Mouse (Mus musculus) kidney, embryonic 16.5 days (tissue): ENCODE results near the gene Fibin. TPM values are rescaled to one million over a fixed set of nuclear protein-coding genes. Genes with fewer than 3 reads are reported as not detected.

ENCODE experiments used
- ATAC-seq: fragments of 200-750 bp; cut with Nextera tagmentation; 2 replicates; pipeline ENCODE4 v1.8.0; 2017; ENCODE audit warnings: moderate TSS enrichment; ENCODE audit not compliant: low FRiP score, low TSS enrichment
- H3K27ac ChIP-seq: fragments of 300-500 bp; sonication (generic); 2 replicates; pipeline ENCODE4 v1.5.1; 2014; ENCODE audit warnings: low read length
- H3K27me3 ChIP-seq: fragments of 300-500 bp; sonication (generic); 2 replicates; pipeline ENCODE4 v1.6.1; 2014; ENCODE audit warnings: low read length, control low read depth, mixed read lengths; ENCODE audit not compliant: insufficient read depth
- H3K36me3 ChIP-seq: fragments of 300-500 bp; sonication (generic); 2 replicates; pipeline ENCODE4 v1.6.1; 2014; ENCODE audit warnings: low read length, control low read depth, mixed read lengths; ENCODE audit not compliant: insufficient read depth
- H3K4me1 ChIP-seq: fragments of 300-500 bp; sonication (generic); 2 replicates; pipeline ENCODE4 v1.6.1; 2014; ENCODE audit warnings: low read length, control low read depth, mixed read lengths; ENCODE audit not compliant: insufficient read depth
- H3K4me2 ChIP-seq: fragments of 300-500 bp; sonication (generic); replicated peaks from 2 replicates; pipeline ENCODE4 v1.6.1; 2014; ENCODE audit warnings: low read depth, low read length
- H3K4me3 ChIP-seq: fragments of 300-500 bp; sonication (generic); 2 replicates; pipeline ENCODE4 v1.5.1; 2014; ENCODE audit warnings: mild to moderate bottlenecking, low read length
- H3K9ac ChIP-seq: fragments of 300-500 bp; sonication (generic); replicated peaks from 2 replicates; pipeline ENCODE4 v1.6.1; 2014; ENCODE audit warnings: low read length
- H3K9me3 ChIP-seq: fragments of 300-500 bp; sonication (generic); 2 replicates; pipeline ENCODE4 v1.6.1; 2016; ENCODE audit warnings: low read length, control low read depth
- WGBS: fragments of 180-500 bp; shearing (Covaris S2); extraction: QIAGEN DNeasy Blood & Tissue Kit; methylation state at CpG from one replicate; pipeline ENCODE4 v1.1.7; 2014; 5-methylcytosine and 5-hydroxymethylcytosine counted together
- polyA plus RNA-seq: library from polyadenylated mRNA; unstranded; fragments of >200 nt; fragmentation: Nextera tagmentation; extraction: Ambion mirVana; gene quantifications from 2 replicates; pipeline ENCODE4 v1.2.1, GENCODE M21; 2015

The Fibin gene
- polyA plus RNA-seq: 22.4 and 23.3 TPM in 2 replicates

DNA sequence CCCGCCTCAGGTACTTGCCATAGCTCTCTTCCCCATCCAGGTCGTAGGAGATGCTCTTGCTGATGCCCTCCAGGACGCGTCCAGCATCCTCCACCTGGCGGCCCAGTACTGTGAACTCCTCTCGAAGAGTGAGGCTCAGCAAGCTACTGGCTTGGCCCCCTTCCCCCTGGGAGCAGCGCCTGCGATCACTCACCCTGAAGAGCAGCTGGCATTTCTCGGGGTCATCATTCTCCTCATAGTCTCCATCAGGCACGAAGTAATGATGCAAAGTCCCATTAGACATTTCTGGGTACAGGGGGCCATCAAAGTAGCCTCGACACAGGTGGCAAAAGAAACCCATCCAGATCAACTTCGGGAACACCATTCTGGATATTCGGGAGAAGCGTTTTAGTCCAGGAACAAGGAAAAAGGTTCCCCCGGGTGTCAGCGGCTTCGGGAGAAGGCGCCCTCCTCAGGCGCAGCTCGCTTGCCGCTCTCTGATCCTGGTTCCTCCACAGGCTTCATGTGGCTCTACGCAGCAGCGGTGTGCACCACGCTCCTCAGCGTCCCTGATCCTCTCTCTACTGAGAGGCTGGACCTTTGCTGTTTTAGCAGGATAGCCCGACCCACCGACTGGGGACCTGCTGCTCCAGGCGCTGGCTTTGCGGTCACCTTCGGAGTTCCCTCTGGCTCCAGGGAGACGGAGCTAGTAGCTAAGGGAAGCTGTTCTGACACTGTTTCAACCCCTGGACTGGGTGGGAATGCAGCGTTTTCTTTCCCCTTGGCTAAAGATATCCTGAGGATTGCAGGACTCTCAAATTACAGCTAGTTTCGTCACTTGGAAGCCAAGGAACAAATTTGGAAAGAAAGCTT, at the start of gene Fibin:
Fibin (minus strand) TSS at position 752 of the 852 bp plus-strand sequence.
- Histone ChIP-seq H3K9ac (peak within 1 kb of the TSS; percentile 70), H3K27ac (peak within 1 kb of the TSS; percentile 48; the same call in 1 of the 2 replicates), H3K36me3 (no peaks in the 10 kb centered on the region), H3K27me3 (peaks cover 4% of the 10 kb centered on the region; the same call in 1 of the 2 replicates), H3K4me3 (peak within 1 kb of the TSS; percentile 60), H3K4me1 (peaks cover 5% of the 10 kb centered on the region; the same call in 1 of the 2 replicates), H3K4me2 (peak within 1 kb of the TSS; percentile 68), H3K9me3 (no peaks in the 10 kb centered on the region)
- WGBS: 1% methylated on average over 33 of the region's 33 CpGs
- ATAC-seq: peak; percentile 93

GRCm38 (mm10) chr2:110411428-110411827, 48.4 kb upstream of the Fibin start:
- no peaks in the 10 kb centered on the region for H3K4me1 ChIP-seq
- ATAC-seq: no peak
- no peaks in the 10 kb centered on the region; the same call in 1 of the 2 replicates for H3K9me3 ChIP-seq
- no peaks in the 10 kb centered on the region for H3K27me3 ChIP-seq
- WGBS: 94% methylated on average over 3 of the region's 3 CpGs
- H3K36me3 ChIP-seq: no peaks in the 10 kb centered on the region
- no peak overlapping the region for H3K4me3 ChIP-seq
- H3K27ac ChIP-seq: no peak overlapping the region
- no peak overlapping the region for H3K9ac ChIP-seq
- no peak overlapping the region for H3K4me2 ChIP-seq

- no peak overlapping the region for H3K4me2 ChIP-seq
- H3K9me3 ChIP-seq: no peaks in the 10 kb centered on the region; the same call in 1 of the 2 replicates
- H3K9ac ChIP-seq: no peak overlapping the region
- H3K4me1 ChIP-seq: no peaks in the 10 kb centered on the region
- no peaks in the 10 kb centered on the region for H3K27me3 ChIP-seq
- H3K36me3 ChIP-seq: no peaks in the 10 kb centered on the region
- H3K4me3 ChIP-seq: no peak overlapping the region
- no peak overlapping the region for H3K27ac ChIP-seq
- no peak for ATAC-seq
Measured at GRCm38 (mm10) chr2:110408757-110409156, 45.8 kb upstream of the Fibin start.

DNA sequence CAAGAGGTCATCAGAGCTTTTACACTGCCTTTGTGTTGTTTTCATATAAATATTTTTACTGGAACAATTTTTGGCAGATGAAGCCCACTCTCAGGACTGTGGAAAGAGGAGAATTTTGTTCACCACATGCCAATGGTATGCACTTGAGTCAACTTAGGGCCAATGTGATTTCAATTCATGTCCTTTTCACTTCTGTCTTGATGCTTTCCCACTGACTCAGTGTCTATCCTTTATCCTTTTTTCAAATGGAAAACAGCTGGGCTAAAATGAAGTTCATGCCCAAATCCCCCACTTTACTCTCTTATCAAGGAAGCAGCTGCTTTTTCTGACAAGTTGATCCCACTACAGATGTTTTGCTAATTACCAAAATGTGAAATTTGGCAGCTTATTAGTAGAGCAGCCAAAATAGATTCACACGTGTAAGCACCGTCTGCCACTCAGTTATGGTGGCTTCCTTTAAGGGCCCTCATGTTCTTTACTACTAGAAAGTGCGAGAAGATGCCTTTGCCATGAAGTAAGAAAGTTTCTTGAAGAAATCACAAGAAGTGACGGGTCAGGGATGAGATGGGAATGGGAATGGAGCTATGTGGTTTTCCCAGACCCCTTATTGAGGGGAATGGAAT, 29.8 kb upstream of the Fibin start:
- Histone ChIP-seq H3K27ac (no peak overlapping the region), H3K9ac (no peak overlapping the region), H3K27me3 (no peaks in the 10 kb centered on the region), H3K36me3 (no peaks in the 10 kb centered on the region), H3K4me2 (no peak overlapping the region), H3K9me3 (no peaks in the 10 kb centered on the region), H3K4me1 (no peaks in the 10 kb centered on the region), H3K4me3 (no peak overlapping the region)
- WGBS: 77% methylated on average over 4 of the region's 4 CpGs
- ATAC-seq: no peak

- Histone ChIP-seq H3K27me3 (no peaks in the 10 kb centered on the region), H3K36me3 (no peaks in the 10 kb centered on the region), H3K9ac (no peak overlapping the region), H3K9me3 (no peaks in the 10 kb centered on the region), H3K27ac (no peak overlapping the region), H3K4me1 (no peaks in the 10 kb centered on the region), H3K4me3 (no peak overlapping the region), H3K4me2 (no peak overlapping the region)
- ATAC-seq: 0 out of 2 replicates have a peak, but pooled peaks have one; percentile 49
- 53% methylated on average over 5 of the region's 5 CpGs for WGBS
Measured at GRCm38 (mm10) chr2:110390736-110391409, 27.9 kb upstream of the Fibin start.

GRCm38 (mm10) chr2:110379811-110380210, 16.8 kb upstream of the Fibin start:
- ATAC-seq: peak; percentile 31; the same call in 1 of the 2 replicates
- H3K4me1 ChIP-seq: peaks cover 4% of the 10 kb centered on the region; the same call in 1 of the 2 replicates

GRCm38 (mm10) chr2:110376660-110377059, 13.7 kb upstream of the Fibin start:
- WGBS: 83% methylated on average over 1 of the region's 1 CpGs
- H3K9me3 ChIP-seq: no peaks in the 10 kb centered on the region
- H3K4me3 ChIP-seq: no peak overlapping the region
- peak; percentile 67; the same call in 1 of the 2 replicates for ATAC-seq
- peaks cover 4% of the 10 kb centered on the region; the same call in 1 of the 2 replicates for H3K4me1 ChIP-seq
- H3K27me3 ChIP-seq: no peaks in the 10 kb centered on the region
- H3K27ac ChIP-seq: peak overlapping the region; percentile 42; the same call in 1 of the 2 replicates
- H3K9ac ChIP-seq: no peak overlapping the region
- no peak overlapping the region for H3K4me2 ChIP-seq
- no peaks in the 10 kb centered on the region for H3K36me3 ChIP-seq

More at GRCm38 (mm10) chr2:110379811-110380210, 16.8 kb upstream of the Fibin start:
- H3K9me3 ChIP-seq: no peaks in the 10 kb centered on the region
- no peaks in the 10 kb centered on the region for H3K36me3 ChIP-seq
- no peaks in the 10 kb centered on the region for H3K27me3 ChIP-seq
- H3K4me3 ChIP-seq: no peak overlapping the region
- no peak overlapping the region for H3K27ac ChIP-seq
- 38% methylated on average over 2 of the region's 2 CpGs for WGBS
- no peak overlapping the region for H3K4me2 ChIP-seq
- H3K9ac ChIP-seq: no peak overlapping the region

GRCm38 (mm10) chr2:110375475-110375874, 12.5 kb upstream of the Fibin start:
- no peaks in the 10 kb centered on the region for H3K36me3 ChIP-seq
- WGBS: 80% methylated on average over 1 of the region's 1 CpGs

GRCm38 (mm10) chr2:110373186-110373585, 10.2 kb upstream of the Fibin start:
- ATAC-seq: no peak
- WGBS: 71% methylated on average over 2 of the region's 2 CpGs
- no peak overlapping the region for H3K27ac ChIP-seq
- H3K4me2 ChIP-seq: no peak overlapping the region
- no peak overlapping the region for H3K9ac ChIP-seq
- H3K36me3 ChIP-seq: no peaks in the 10 kb centered on the region
- H3K27me3 ChIP-seq: no peaks in the 10 kb centered on the region
- H3K4me3 ChIP-seq: no peak overlapping the region
- no peaks in the 10 kb centered on the region for H3K4me1 ChIP-seq
- H3K9me3 ChIP-seq: no peaks in the 10 kb centered on the region

More at GRCm38 (mm10) chr2:110375475-110375874, 12.5 kb upstream of the Fibin start:
- H3K27me3 ChIP-seq: no peaks in the 10 kb centered on the region
- no peak overlapping the region for H3K27ac ChIP-seq
- no peak overlapping the region for H3K4me2 ChIP-seq
- ATAC-seq: no peak
- peaks cover 4% of the 10 kb centered on the region; the same call in 1 of the 2 replicates for H3K4me1 ChIP-seq
- no peak overlapping the region for H3K4me3 ChIP-seq
- H3K9me3 ChIP-seq: no peaks in the 10 kb centered on the region
- no peak overlapping the region for H3K9ac ChIP-seq
